Mouse (Mus musculus): ENCODE measurements around the gene AL732309.1. TPM values are rescaled to one million over a fixed set of nuclear protein-coding genes. Genes with fewer than 3 reads are reported as not detected.

AL732309.1 gene
- total RNA-seq (2022) = 1 to 10 TPM; 1.8 to 2.4 (median 2.1) TPM

- no peak for DNase-seq (ENCODE audit: low spot score)
Observed at GRCm38 (mm10) chr2:25246183-25247072, at the start of gene AL732309.1. Gene AL732309.1, minus strand, starts transcription at chr2:25246863.

- no peak for DNase-seq (ENCODE audit: low spot score)
Observed at GRCm38 (mm10) chr2:25293706-25294105, 47.0 kb upstream of the AL732309.1 start.

- peak; percentile 74 for DNase-seq (ENCODE audit: low spot score)
Observed at GRCm38 (mm10) chr2:25292856-25293255, 46.2 kb upstream of the AL732309.1 start.

- no peak for DNase-seq (ENCODE audit: low spot score)
Observed at GRCm38 (mm10) chr2:25292054-25292544, 45.4 kb upstream of the AL732309.1 start.

- no peak for DNase-seq (ENCODE audit: low spot score)
Observed at GRCm38 (mm10) chr2:25291184-25292053, 44.8 kb upstream of the AL732309.1 start.

- DNase-seq (ENCODE audit: low spot score) = no peak
Observed at GRCm38 (mm10) chr2:25290816-25291130, 44.1 kb upstream of the AL732309.1 start.

- DNase-seq (ENCODE audit: low spot score) = no peak
Observed at GRCm38 (mm10) chr2:25290101-25290815, 43.6 kb upstream of the AL732309.1 start.

- no peak for DNase-seq (ENCODE audit: low spot score)
Observed at GRCm38 (mm10) chr2:25289651-25290050, 43.0 kb upstream of the AL732309.1 start, which contains the start of gene Lrrc26. Gene Lrrc26, plus strand, starts transcription at chr2:25289915.

- no peak for DNase-seq (ENCODE audit: low spot score)
Observed at GRCm38 (mm10) chr2:25288734-25289345, 42.2 kb upstream of the AL732309.1 start.

- no peak for DNase-seq (ENCODE audit: low spot score)
Observed at GRCm38 (mm10) chr2:25287927-25288649, 41.4 kb upstream of the AL732309.1 start, which contains the start of gene Tmem210. Gene Tmem210, plus strand, starts transcription at chr2:25288145.

GRCm38 (mm10) chr2:25286837-25287636, 40.4 kb upstream of the AL732309.1 start:
- no peak for DNase-seq (ENCODE audit: low spot score)

GRCm38 (mm10) chr2:25286314-25286713, 39.7 kb upstream of the AL732309.1 start:
- no peak for DNase-seq (ENCODE audit: low spot score)

GRCm38 (mm10) chr2:25285551-25285950, 38.9 kb upstream of the AL732309.1 start:
- no peak for DNase-seq (ENCODE audit: low spot score)

- peak; percentile 79 for DNase-seq (ENCODE audit: low spot score)
Observed at GRCm38 (mm10) chr2:25278928-25279882, 32.5 kb upstream of the AL732309.1 start.

GRCm38 (mm10) chr2:25273010-25273409, 26.3 kb upstream of the AL732309.1 start:
- DNase-seq (ENCODE audit: low spot score) = no peak

- no peak for DNase-seq (ENCODE audit: low spot score)
Observed at GRCm38 (mm10) chr2:25272515-25272914, 25.9 kb upstream of the AL732309.1 start.

GRCm38 (mm10) chr2:25271827-25272511, 25.3 kb upstream of the AL732309.1 start, which contains the start of the genes Ssna1 and Anapc2:
Gene Ssna1, minus strand, starts transcription at chr2:25272438.
Gene Anapc2, plus strand, starts transcription at chr2:25272478.
- DNase-seq (ENCODE audit: low spot score) = peak; percentile 96

Data from heart, adult 8-10 months (tissue).